Mouse (Mus musculus): ENCODE measurements at regions not wholly inside any gene's neighbourhood (a gene's known extent, or its start where the extent isn't known, plus 50 kb on each side); places are given as distances from the start of the nearest gene placed in this dataset.

DNA sequence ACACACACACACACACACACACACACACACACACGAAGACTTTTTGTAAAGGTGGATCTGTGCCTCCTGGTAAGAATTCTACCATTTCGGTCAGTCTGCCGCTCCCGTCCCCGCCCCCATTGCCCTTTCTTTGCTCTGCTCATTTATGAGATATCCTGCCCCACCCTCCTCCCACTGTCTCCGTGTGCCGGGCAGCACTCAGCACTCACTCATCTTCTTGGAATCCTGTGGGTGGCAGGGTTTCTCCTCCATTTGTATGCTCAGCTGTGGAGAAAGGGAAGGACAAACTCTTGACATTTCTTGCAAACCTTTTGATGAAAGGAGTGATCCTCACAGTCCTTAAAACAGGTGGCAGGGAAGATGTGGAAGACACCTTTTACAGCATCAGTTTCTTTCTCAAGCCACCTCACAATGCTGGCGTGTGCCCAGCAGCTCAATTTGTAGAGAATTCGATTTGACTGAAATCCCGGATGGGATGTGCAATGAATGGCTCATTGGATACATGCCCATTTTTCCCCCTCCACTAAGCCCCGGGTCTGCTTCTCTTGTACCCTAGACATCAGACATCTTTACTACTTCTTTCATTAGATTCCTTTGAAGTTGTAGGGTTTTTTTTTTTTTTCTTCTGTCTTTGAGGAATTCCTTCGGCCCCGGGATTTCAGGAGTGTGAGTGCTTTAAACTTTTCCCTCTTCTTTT is 112.6 kb upstream of the 4933415F23Rik start:
- WGBS (ENCODE audit: insufficient replicate concordance), result 73% methylated on average over 13 of the region's 13 CpGs
- Histone ChIP-seq H3K4me3 (ENCODE audit: insufficient read depth in 1 of 2, low read depth in 2 of 2, low read length in 2 of 2) (no peak overlapping the region), H3K4me1 (replicated peaks; ENCODE audit: control insufficient read depth in 2 of 2, insufficient read depth in 2 of 2, low read length in 1 of 2) (no peaks in the 10 kb centered on the region), H3K9ac (replicated peaks) (no peak overlapping the region), H3K27me3 (ENCODE audit: control insufficient read depth, insufficient read depth, low read length) (no peaks in the 10 kb centered on the region), H3K27ac (no peak overlapping the region), H3K4me2 (ENCODE audit: low read depth) (no peak overlapping the region), H3K36me3 (replicated peaks; ENCODE audit: control insufficient read depth, insufficient read depth, low read depth) (no peaks in the 10 kb centered on the region), H3K9me3 (ENCODE audit: control insufficient read depth, low read length) (no peaks in the 10 kb centered on the region)
- DNase-seq (ENCODE audit: low read depth in 3 of 3, low spot score in 3 of 3), result no peak
- TF ChIP-seq CTCF (IDR thresholded peaks at IDR 0.05; ENCODE audit: low read depth) (no peak), EP300 (IDR thresholded peaks at IDR 0.05; ENCODE audit: low read depth) (no peak)
- no peak for ATAC-seq (ENCODE audit: insufficient read depth)

DNA sequence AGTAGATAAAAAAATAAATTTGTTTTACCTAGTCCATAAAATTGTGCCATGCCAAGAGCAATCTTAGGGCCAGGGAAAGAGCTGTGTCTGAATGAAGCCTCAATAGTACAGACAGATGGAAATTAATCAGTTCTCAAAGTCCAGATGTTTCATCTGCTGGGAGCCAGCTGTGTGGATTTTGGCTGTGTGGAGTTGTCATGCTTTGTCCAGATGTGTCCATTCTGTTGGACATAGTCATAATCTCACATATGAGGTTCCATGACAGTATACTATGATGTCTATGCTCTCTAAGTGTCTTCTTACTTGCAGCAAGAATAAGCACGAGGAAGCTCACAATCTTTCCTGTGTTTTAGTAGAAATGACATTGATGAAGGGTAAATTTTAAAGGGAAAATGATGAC is 105.8 kb upstream of the 4933415F23Rik start:
- no peak overlapping the region for H3K27ac ChIP-seq
- H3K9me3 ChIP-seq (ENCODE audit: control insufficient read depth, low read length), result no peaks in the 10 kb centered on the region
- WGBS (ENCODE audit: insufficient replicate concordance), result 42% methylated on average over 1 of the region's 1 CpGs
- H3K36me3 ChIP-seq (replicated peaks; ENCODE audit: control insufficient read depth, insufficient read depth, low read depth), result no peaks in the 10 kb centered on the region
- TF ChIP-seq CTCF (IDR thresholded peaks at IDR 0.05; ENCODE audit: low read depth) (no peak), EP300 (IDR thresholded peaks at IDR 0.05; ENCODE audit: low read depth) (no peak)
- no peak for DNase-seq (ENCODE audit: low read depth in 3 of 3, low spot score in 3 of 3)
- H3K4me1 ChIP-seq (replicated peaks; ENCODE audit: control insufficient read depth in 2 of 2, insufficient read depth in 2 of 2, low read length in 1 of 2), result no peaks in the 10 kb centered on the region
- H3K9ac ChIP-seq (replicated peaks), result no peak overlapping the region
- no peak overlapping the region for H3K4me2 ChIP-seq (ENCODE audit: low read depth)
- no peak for ATAC-seq (ENCODE audit: insufficient read depth)
- H3K27me3 ChIP-seq (ENCODE audit: control insufficient read depth, insufficient read depth, low read length), result no peaks in the 10 kb centered on the region
- no peak overlapping the region for H3K4me3 ChIP-seq (ENCODE audit: insufficient read depth in 1 of 2, low read depth in 2 of 2, low read length in 2 of 2)

DNA sequence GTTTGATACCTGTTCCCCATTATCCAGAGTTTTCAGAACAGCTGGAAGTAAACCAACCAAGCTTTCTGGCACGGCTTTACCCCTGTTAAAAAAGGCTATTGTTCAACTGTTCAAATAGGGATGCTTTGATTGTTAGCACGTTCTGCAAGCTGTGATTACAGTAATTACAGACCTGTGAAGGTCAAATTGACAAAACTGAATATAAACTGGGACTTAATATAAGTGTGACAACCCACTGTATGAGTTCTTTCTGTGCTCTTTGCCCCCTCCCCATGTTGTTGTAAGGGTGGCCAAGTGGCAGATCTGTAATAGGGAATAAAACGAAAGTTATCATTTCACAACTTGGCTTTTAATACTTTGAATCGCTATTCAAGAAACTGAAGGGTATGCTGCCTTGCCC is 105.0 kb upstream of the 4933415F23Rik start:
- DNase-seq (ENCODE audit: low read depth in 3 of 3, low spot score in 3 of 3) (no peak), ATAC-seq (ENCODE audit: insufficient read depth) (no peak)
- H3K4me3 ChIP-seq (ENCODE audit: insufficient read depth in 1 of 2, low read depth in 2 of 2, low read length in 2 of 2), result no peak overlapping the region
- WGBS (ENCODE audit: insufficient replicate concordance), result 50% methylated on average over 4 of the region's 4 CpGs
- no peak overlapping the region for H3K27ac ChIP-seq
- H3K4me2 ChIP-seq (ENCODE audit: low read depth), result no peak overlapping the region
- H3K4me1 ChIP-seq (replicated peaks; ENCODE audit: control insufficient read depth in 2 of 2, insufficient read depth in 2 of 2, low read length in 1 of 2), result no peaks in the 10 kb centered on the region
- H3K27me3 ChIP-seq (ENCODE audit: control insufficient read depth, insufficient read depth, low read length), result no peaks in the 10 kb centered on the region
- H3K9me3 ChIP-seq (ENCODE audit: control insufficient read depth, low read length), result no peaks in the 10 kb centered on the region
- TF ChIP-seq EP300 (IDR thresholded peaks at IDR 0.05; ENCODE audit: low read depth), result no peak
- TF ChIP-seq CTCF (IDR thresholded peaks at IDR 0.05; ENCODE audit: low read depth), result no peak
- no peak overlapping the region for H3K9ac ChIP-seq (replicated peaks)
- no peaks in the 10 kb centered on the region for H3K36me3 ChIP-seq (replicated peaks; ENCODE audit: control insufficient read depth, insufficient read depth, low read depth)

DNA sequence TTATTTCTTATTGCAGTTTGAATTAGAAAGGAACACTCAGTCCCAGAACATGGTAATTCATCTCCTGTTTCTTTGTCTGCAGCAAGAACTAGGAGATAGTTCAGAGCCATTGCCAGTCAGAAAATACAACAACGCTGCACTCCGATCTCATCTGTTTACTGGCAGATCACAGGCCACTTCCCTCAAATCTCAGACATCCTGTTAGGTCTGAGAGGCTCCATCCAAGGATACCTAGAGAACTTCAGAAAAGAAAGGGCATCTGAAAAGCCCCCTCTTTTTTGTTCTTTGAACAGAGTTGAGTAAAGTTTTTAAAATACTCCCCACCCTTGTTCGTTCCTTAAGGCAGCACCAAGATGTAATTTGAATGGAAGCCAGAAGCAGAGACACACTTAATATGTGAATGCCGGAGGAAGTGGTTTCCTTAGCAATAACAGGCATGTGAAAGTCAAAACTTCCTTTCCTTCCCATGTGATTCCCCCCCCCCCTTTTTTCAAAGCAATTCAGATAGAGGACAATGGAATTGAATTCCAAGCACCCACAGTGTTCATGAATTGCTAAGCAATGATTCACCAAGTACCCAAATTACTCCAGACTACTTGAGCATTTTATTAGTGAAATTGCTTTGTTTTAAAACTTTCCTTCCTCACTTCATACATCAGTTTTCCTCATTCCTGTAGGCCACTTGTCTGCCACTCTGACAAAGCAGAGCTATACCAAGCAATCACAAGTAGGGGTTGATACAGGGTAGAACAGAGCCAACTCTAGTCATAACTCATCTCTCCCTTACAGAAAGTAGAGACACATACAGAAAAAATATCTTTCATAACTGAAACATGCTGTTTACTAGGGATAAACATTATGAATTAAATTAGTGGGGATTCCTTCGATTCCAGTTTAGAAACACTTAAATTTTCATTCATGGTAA is 100.7 kb upstream of the 4933415F23Rik start:
- no peak for TF ChIP-seq EP300 (IDR thresholded peaks at IDR 0.05; ENCODE audit: low read depth)
- TF ChIP-seq CTCF (IDR thresholded peaks at IDR 0.05; ENCODE audit: low read depth), result no peak
- Histone ChIP-seq H3K4me1 (replicated peaks; ENCODE audit: control insufficient read depth in 2 of 2, insufficient read depth in 2 of 2, low read length in 1 of 2) (no peaks in the 10 kb centered on the region), H3K9ac (replicated peaks) (no peak overlapping the region), H3K36me3 (replicated peaks; ENCODE audit: control insufficient read depth, insufficient read depth, low read depth) (no peaks in the 10 kb centered on the region), H3K27me3 (ENCODE audit: control insufficient read depth, insufficient read depth, low read length) (no peaks in the 10 kb centered on the region), H3K9me3 (ENCODE audit: control insufficient read depth, low read length) (no peaks in the 10 kb centered on the region), H3K27ac (no peak overlapping the region), H3K4me3 (ENCODE audit: insufficient read depth in 1 of 2, low read depth in 2 of 2, low read length in 2 of 2) (no peak overlapping the region), H3K4me2 (ENCODE audit: low read depth) (no peak overlapping the region)
- WGBS (ENCODE audit: insufficient replicate concordance), result 21% methylated on average over 5 of the region's 5 CpGs
- ATAC-seq (ENCODE audit: insufficient read depth) (no peak), DNase-seq (ENCODE audit: low read depth in 3 of 3, low spot score in 3 of 3) (no peak)

DNA sequence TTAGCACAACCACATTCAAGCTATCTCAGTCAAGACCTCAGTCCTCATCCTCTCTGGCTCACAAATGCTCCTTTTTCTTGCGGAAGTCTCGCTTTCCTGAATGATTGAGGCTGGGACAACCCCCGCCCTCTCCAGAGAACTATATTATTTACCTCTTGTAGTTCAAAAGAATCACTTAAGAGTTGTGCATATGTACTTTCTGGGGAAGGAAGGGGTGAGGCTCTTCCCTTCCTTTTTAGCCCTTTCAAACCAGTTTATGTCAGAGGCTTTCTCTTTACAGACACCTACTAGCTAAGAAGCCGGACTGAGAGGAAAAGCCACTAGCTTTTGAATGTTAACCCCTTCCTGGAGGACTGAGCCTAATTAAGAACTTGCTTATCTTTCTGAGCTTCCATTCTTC is 98.4 kb upstream of the 4933415F23Rik start:
- 19% methylated on average over 4 of the region's 4 CpGs for WGBS (ENCODE audit: insufficient replicate concordance)
- Histone ChIP-seq H3K36me3 (replicated peaks; ENCODE audit: control insufficient read depth, insufficient read depth, low read depth) (no peaks in the 10 kb centered on the region), H3K27ac (no peak overlapping the region), H3K4me2 (ENCODE audit: low read depth) (no peak overlapping the region), H3K4me1 (replicated peaks; ENCODE audit: control insufficient read depth in 2 of 2, insufficient read depth in 2 of 2, low read length in 1 of 2) (no peaks in the 10 kb centered on the region), H3K9me3 (ENCODE audit: control insufficient read depth, low read length) (no peaks in the 10 kb centered on the region), H3K4me3 (ENCODE audit: insufficient read depth in 1 of 2, low read depth in 2 of 2, low read length in 2 of 2) (no peak overlapping the region), H3K27me3 (ENCODE audit: control insufficient read depth, insufficient read depth, low read length) (no peaks in the 10 kb centered on the region), H3K9ac (replicated peaks) (no peak overlapping the region)
- DNase-seq (ENCODE audit: low read depth in 3 of 3, low spot score in 3 of 3), result no peak
- no peak for ATAC-seq (ENCODE audit: insufficient read depth)
- no peak for TF ChIP-seq EP300 (IDR thresholded peaks at IDR 0.05; ENCODE audit: low read depth)
- TF ChIP-seq CTCF (IDR thresholded peaks at IDR 0.05; ENCODE audit: low read depth), result no peak
